Mouse (Mus musculus): ENCODE results near the gene Iqcf3. TPM values are rescaled to one million over a fixed set of nuclear protein-coding genes. Genes with fewer than 3 reads are reported as not detected.

Gene Iqcf3
- polyA plus RNA-seq, 1 experiment = not detected

GRCm38 (mm10) chr9:106456325-106457162, 104.9 kb downstream of the Iqcf3 start:
- H3K79me3 ChIP-seq (ENCODE audit: low read depth) = peaks cover 59% of the 10 kb centered on the region
- no peaks in the 10 kb centered on the region for H3K27me3 ChIP-seq (ENCODE audit: control insufficient read depth, insufficient read depth, insufficient read length)
- H3K36me3 ChIP-seq (ENCODE audit: control insufficient read depth, insufficient read depth) = peaks cover 31% of the 10 kb centered on the region
- peak overlapping the region; percentile 24 for H3K4me3 ChIP-seq (ENCODE audit: insufficient read depth, poor library complexity, severe bottlenecking)
- peak overlapping the region; percentile 1 for H3ac ChIP-seq (ENCODE audit: control insufficient read depth, insufficient read length, low read depth)
- no peak for TF ChIP-seq USF1 (IDR thresholded peaks at IDR 0.05; ENCODE audit: low read depth)
- peak; percentile 52 for TF ChIP-seq MYOD1 (IDR thresholded peaks at IDR 0.05; ENCODE audit: control insufficient read depth, insufficient read length, low read depth)
- H3K79me2 ChIP-seq (ENCODE audit: control insufficient read depth, insufficient read depth) = peaks cover 72% of the 10 kb centered on the region

- H3K79me2 ChIP-seq (ENCODE audit: control insufficient read depth, insufficient read depth) = peaks cover 63% of the 10 kb centered on the region
- peak overlapping the region; percentile 85 for H3ac ChIP-seq (ENCODE audit: control insufficient read depth, insufficient read length, low read depth)
- peak overlapping the region; percentile 63 for H3K4me3 ChIP-seq (ENCODE audit: insufficient read depth, poor library complexity, severe bottlenecking)
- TF ChIP-seq MAX (IDR thresholded peaks at IDR 0.05) = peak; percentile 69
- TF ChIP-seq FOSL1 (IDR thresholded peaks at IDR 0.05; ENCODE audit: insufficient read depth, low read length, poor library complexity, severe bottlenecking) = no peak
- peak; percentile 61 for TF ChIP-seq USF1 (IDR thresholded peaks at IDR 0.05; ENCODE audit: low read depth)
- no peak for TF ChIP-seq MYOG (IDR thresholded peaks at IDR 0.05; ENCODE audit: control insufficient read depth, extremely low read depth, insufficient read length)
- H3K79me3 ChIP-seq (ENCODE audit: low read depth) = peaks cover 58% of the 10 kb centered on the region
- no peaks in the 10 kb centered on the region for H3K27me3 ChIP-seq (ENCODE audit: control insufficient read depth, insufficient read depth, insufficient read length)
- H3K36me3 ChIP-seq (ENCODE audit: control insufficient read depth, insufficient read depth) = peaks cover 20% of the 10 kb centered on the region
These were observed 106.3 kb downstream of the Iqcf3 start for GRCm38 (mm10) chr9:106454888-106455681.

GRCm38 (mm10) chr9:106454071-106454761, 107.2 kb downstream of the Iqcf3 start:
- no peak for TF ChIP-seq USF1 (IDR thresholded peaks at IDR 0.05; ENCODE audit: low read depth)
- TF ChIP-seq MAX (IDR thresholded peaks at IDR 0.05) = no peak
- TF ChIP-seq FOSL1 (IDR thresholded peaks at IDR 0.05; ENCODE audit: insufficient read depth, low read length, poor library complexity, severe bottlenecking) = no peak
- TF ChIP-seq CEBPB (IDR thresholded peaks at IDR 0.05; ENCODE audit: low read depth) = no peak
- no peak for TF ChIP-seq CTCF (IDR thresholded peaks at IDR 0.05; ENCODE audit: control insufficient read depth, insufficient read depth, insufficient read length)
- no peak for TF ChIP-seq MYOD1 (IDR thresholded peaks at IDR 0.05; ENCODE audit: control insufficient read depth, insufficient read length, low read depth)
- TF ChIP-seq MYOG (IDR thresholded peaks at IDR 0.05; ENCODE audit: control insufficient read depth, extremely low read depth, insufficient read length) = no peak
- H3K36me3 ChIP-seq (ENCODE audit: control insufficient read depth, insufficient read depth) = peaks cover 11% of the 10 kb centered on the region
- peak overlapping the region; percentile 63 for H3K4me3 ChIP-seq (ENCODE audit: insufficient read depth, poor library complexity, severe bottlenecking)
- peak overlapping the region; percentile 85 for H3ac ChIP-seq (ENCODE audit: control insufficient read depth, insufficient read length, low read depth)
- H3K27me3 ChIP-seq (ENCODE audit: control insufficient read depth, insufficient read depth, insufficient read length) = no peaks in the 10 kb centered on the region
- peaks cover 55% of the 10 kb centered on the region for H3K79me3 ChIP-seq (ENCODE audit: low read depth)
- peaks cover 55% of the 10 kb centered on the region for H3K79me2 ChIP-seq (ENCODE audit: control insufficient read depth, insufficient read depth)

- peaks cover 47% of the 10 kb centered on the region for H3K79me2 ChIP-seq (ENCODE audit: control insufficient read depth, insufficient read depth)
- peak within 1 kb of the TSS; percentile 63 for H3K4me3 ChIP-seq (ENCODE audit: insufficient read depth, poor library complexity, severe bottlenecking)
- TF ChIP-seq MYOD1 (IDR thresholded peaks at IDR 0.05; ENCODE audit: control insufficient read depth, insufficient read length, low read depth) (no peak), CTCF (IDR thresholded peaks at IDR 0.05; ENCODE audit: control insufficient read depth, insufficient read depth, insufficient read length) (no peak), CEBPB (IDR thresholded peaks at IDR 0.05; ENCODE audit: low read depth) (no peak)
- H3ac ChIP-seq (ENCODE audit: control insufficient read depth, insufficient read length, low read depth) = peak within 1 kb of the TSS; percentile 87
- peaks cover 7% of the 10 kb centered on the region for H3K36me3 ChIP-seq (ENCODE audit: control insufficient read depth, insufficient read depth)
- no peaks in the 10 kb centered on the region for H3K27me3 ChIP-seq (ENCODE audit: control insufficient read depth, insufficient read depth, insufficient read length)
- peaks cover 47% of the 10 kb centered on the region for H3K79me3 ChIP-seq (ENCODE audit: low read depth)
These were observed 108.0 kb downstream of the Iqcf3 start, which contains the start of gene Pcbp4 for GRCm38 (mm10) chr9:106453271-106454070. Gene Pcbp4 (plus strand): TSS chr9:106453291.

Other genes with a start within 250 kb of the Iqcf3 start
- 11.0 TPM for gene Dusp7, start 193.0 kb downstream of the Iqcf3 start, polyA plus RNA-seq (2012; fragmentation: generic; extraction: Trizol)
- gene Rpl29, start 132.2 kb downstream of the Iqcf3 start, polyA plus RNA-seq (2012; fragmentation: generic; extraction: Trizol) = 72.9 TPM
- gene Acy1, start 123.3 kb downstream of the Iqcf3 start, polyA plus RNA-seq (2012; fragmentation: generic; extraction: Trizol) = 21.4 TPM
- gene Abhd14b, start 114.2 kb downstream of the Iqcf3 start, polyA plus RNA-seq (2012; fragmentation: generic; extraction: Trizol) = 6.1 TPM
- 18.4 TPM for gene Abhd14a, start 114.0 kb downstream of the Iqcf3 start, polyA plus RNA-seq (2012; fragmentation: generic; extraction: Trizol)
- gene Pcbp4, start 108.3 kb downstream of the Iqcf3 start, polyA plus RNA-seq (2012; fragmentation: generic; extraction: Trizol) = 294 TPM
- gene Gpr62, start 95.7 kb downstream of the Iqcf3 start, polyA plus RNA-seq (2012; fragmentation: generic; extraction: Trizol) = 0.29 TPM
- 109 TPM for gene Rrp9, start 85.7 kb downstream of the Iqcf3 start, polyA plus RNA-seq (2012; fragmentation: generic; extraction: Trizol)
- gene Parp3, start 84.7 kb downstream of the Iqcf3 start, polyA plus RNA-seq (2012; fragmentation: generic; extraction: Trizol) = 26.8 TPM
- gene Iqcf1, start 61.7 kb downstream of the Iqcf3 start, polyA plus RNA-seq (2012; fragmentation: generic; extraction: Trizol) = 0.08 TPM
- gene Iqcf5, start 47.1 kb downstream of the Iqcf3 start, polyA plus RNA-seq (2012; fragmentation: generic; extraction: Trizol) = not detected
- not detected for gene Iqcf4, start 9.4 kb upstream of the Iqcf3 start, polyA plus RNA-seq (2012; fragmentation: generic; extraction: Trizol)
- not detected for gene Iqcf6, start 65.0 kb upstream of the Iqcf3 start, polyA plus RNA-seq (2012; fragmentation: generic; extraction: Trizol)
- not detected for gene Grm2, start 94.5 kb upstream of the Iqcf3 start, polyA plus RNA-seq (2012; fragmentation: generic; extraction: Trizol)
- gene Tex264, start 124.3 kb upstream of the Iqcf3 start, polyA plus RNA-seq (2012; fragmentation: generic; extraction: Trizol) = 79.0 TPM
- gene Rad54l2, start 227.6 kb upstream of the Iqcf3 start, polyA plus RNA-seq (2012; fragmentation: generic; extraction: Trizol) = 8.0 TPM

Measured in C2C12 (cell line).